Mouse (Mus musculus): ENCODE measurements around the gene Casz1.

Gene Casz1

DNA sequence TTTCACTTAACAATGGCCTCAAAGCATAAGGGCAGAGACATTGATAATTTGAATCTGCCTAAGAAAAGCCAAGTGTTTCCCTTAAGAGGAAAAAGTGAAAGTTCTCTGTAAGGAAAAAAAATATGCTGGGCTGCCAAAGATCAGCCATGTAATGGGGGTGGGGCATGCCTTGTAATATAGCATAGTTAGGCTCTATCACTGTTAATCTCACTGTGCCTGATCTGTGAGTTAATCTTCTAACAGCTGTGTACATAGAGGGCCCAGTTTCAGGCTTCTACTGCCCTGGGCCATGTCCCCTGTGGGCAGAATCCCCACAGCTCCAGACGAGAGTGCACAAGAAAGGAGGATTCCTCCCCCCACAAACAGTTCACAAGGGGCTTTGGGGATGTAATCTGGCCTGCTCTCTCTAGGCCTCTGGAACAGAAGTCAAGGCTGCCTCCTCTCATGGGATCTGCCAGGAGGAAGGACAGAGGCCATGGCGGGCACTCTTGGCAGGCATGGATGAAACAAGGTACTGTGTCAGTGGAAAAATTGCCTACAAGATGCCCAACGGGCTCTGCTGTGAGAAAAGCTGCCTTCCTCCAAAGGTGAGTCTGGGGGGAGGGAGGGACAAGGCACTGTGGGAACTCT is 167.5 kb downstream of the Casz1 start:
- no peak for DNase-seq (ENCODE audit: low spot score)

GRCm38 (mm10) chr4:148972707-148973106 is 168.5 kb downstream of the Casz1 start:
- no peak for DNase-seq (ENCODE audit: low spot score)

DNA sequence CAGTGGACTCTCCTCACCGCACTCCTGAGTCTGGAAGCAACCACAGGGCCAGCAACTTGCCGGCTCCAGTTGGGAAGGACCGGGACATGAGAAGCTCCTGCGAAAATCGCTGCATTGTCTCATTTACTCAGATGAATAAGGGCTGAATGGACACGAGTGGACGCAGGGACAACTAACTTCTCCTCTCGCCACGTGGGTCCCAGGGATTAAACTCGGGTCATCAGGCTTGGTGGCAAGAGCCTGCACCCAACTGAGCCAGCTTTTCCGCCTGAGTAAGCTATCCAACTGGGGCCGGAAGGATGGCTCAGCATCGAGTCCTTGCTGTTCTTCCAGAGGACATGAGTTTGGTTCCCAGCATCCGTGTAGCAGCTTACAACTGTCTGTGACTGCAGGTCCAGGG is 169.2 kb downstream of the Casz1 start:
- no peak for DNase-seq (ENCODE audit: low spot score)

- no peak for DNase-seq (ENCODE audit: low spot score)
These were observed 170.6 kb downstream of the Casz1 start for GRCm38 (mm10) chr4:148974833-148975232.

- no peak for DNase-seq (ENCODE audit: low spot score)
These were observed 174.1 kb downstream of the Casz1 start for GRCm38 (mm10) chr4:148978221-148978855.

DNA sequence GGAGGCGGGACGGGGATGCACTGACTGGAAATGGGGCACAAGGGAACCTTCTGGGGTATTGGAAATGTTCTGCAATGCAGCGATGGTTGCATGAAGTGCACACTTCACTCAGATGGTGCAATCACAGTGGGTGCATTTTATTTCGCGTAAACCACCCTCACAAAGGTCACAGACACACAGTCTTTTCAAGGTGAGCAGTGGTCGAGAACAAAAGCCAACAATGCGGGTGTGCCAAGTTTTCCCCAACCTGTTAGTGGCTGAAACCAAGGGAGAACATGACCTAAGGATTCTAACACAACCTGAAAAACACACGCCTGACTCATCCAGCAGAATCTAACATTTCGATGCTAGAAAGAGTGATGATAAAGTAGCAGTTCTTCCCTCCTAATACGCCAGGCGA is 174.7 kb downstream of the Casz1 start:
- DNase-seq (ENCODE audit: low spot score): no peak

DNA sequence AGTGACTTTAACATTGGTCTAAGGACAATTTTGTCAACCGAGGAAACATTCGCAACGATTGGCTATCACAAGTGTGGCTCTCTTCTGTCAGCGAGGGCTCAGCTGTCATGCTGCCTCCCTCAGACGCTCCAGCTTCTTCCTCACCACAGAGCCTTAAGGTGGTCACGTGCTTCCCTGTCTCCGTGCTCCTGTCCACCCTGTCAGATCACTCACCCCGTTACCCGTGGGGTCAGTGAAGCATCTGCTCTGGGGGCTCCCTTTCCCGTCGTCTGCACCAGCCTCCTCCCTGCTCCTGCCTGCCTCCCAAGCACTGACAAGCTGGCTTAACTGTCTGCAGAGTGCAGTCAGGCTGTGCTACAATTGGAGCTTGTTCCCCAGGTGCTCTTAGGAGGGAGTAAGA is 175.6 kb downstream of the Casz1 start:
- no peak for DNase-seq (ENCODE audit: low spot score)

- DNase-seq (ENCODE audit: low spot score): no peak
These were observed 178.0 kb downstream of the Casz1 start for GRCm38 (mm10) chr4:148982274-148982673.

- DNase-seq (ENCODE audit: low spot score): no peak
These were observed 180.7 kb downstream of the Casz1 start for GRCm38 (mm10) chr4:148984701-148985540.

DNA sequence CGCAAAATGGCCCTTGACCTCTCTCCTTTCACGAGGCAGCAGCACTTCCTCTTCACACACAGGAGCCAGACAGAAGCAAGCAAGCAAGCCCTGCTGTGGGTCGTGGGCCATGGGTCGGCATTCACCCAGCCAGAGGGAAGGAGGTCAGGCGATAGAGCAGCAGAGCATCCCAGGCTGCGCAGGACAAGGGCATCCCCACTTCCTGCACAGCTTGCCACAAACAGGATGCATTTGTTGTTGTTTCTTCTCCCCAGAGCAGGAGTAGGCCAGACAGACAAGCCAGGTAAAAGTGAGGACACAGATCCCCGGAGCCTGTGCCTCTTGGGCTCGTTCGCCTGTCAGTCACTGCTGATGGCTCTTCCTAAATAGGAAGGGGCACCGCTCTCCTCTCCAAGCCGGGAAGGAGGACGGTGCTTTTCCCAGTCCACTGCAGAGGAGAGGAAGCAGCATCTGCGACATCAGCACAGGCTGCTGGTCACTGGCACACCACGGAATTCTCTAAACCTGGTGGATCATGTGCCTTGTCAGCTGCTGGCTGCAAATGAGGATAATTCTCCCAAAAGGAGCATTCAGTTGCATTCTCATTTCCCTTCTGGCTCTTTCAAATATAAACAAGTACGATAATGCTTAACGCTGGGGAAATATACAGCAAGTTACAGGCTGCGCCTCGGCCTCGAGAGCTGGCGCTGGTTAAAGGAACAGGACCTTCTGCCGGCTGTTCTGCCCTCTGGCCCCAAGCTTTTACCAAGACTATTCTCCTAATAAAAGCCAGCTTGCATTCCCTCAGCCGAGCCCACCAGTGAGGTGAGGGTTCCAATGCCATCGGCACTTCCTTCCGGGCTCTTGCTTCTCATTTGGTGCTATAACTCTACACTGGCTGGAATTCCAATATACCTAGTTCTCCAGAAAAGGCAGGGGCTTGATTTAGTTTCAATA is 181.6 kb downstream of the Casz1 start:
- DNase-seq (ENCODE audit: low spot score): no peak

DNA sequence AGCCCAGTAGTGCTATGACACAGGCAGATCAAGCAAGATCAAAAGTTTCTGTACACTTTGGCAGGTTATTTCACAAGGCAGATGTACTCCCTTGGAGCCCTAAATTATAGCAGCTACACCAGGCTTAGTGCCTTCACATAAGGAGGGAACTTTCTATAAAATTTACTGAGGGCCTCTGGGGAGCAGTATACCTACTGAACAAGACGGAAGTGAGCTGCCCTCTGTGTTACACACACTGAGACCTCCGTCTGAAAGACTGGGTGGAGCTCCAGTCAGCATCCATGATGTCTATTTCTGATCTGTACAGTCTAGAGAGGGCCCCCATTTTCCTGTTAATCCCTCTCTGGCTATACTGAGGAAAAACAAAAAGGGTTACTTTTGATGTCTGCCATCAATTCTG is 185.8 kb downstream of the Casz1 start:
- no peak for DNase-seq (ENCODE audit: low spot score)

DNA sequence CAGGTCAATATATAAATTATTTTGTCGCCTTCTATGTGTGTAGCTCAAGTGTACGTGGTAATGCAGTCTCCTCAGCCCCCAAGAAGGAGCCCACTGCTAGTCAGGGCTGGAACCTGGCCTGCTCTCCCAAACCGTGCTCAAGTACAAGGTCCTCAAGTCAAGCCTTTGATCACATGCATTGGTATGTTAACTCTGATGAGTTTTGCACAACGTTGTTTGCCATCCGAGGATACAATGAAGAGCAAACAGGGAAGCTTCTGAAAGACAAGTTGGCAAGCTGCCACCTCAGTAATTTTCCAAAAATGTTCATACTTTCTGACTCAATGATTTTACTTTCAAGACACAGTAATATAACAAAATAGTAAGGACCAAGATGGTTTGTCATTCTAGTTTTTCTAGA is 189.7 kb downstream of the Casz1 start:
- DNase-seq (ENCODE audit: low spot score): no peak

DNA sequence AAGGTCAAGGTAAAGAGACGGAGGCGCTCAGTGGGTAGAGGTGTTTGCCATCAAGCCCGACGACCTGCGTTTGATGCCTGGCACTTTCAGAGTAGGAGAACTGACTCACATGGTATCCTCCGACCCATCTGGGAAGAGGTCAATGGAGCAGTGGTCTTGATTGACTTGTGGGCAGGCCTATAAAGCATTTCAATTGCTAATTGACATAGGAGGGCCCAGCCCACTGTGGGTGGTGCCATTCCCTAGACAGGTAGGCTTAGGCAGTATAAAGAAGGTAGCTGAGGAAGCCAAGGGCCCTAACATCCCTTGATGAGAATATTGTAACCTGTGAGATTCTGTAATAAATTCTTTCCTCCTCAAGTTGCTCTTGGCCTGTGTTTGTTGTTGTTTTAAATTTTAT is 196.5 kb downstream of the Casz1 start:
- DNase-seq (ENCODE audit: low spot score): no peak

GRCm38 (mm10) chr4:149001515-149001914 is 197.3 kb downstream of the Casz1 start:
- no peak for DNase-seq (ENCODE audit: low spot score)

DNA sequence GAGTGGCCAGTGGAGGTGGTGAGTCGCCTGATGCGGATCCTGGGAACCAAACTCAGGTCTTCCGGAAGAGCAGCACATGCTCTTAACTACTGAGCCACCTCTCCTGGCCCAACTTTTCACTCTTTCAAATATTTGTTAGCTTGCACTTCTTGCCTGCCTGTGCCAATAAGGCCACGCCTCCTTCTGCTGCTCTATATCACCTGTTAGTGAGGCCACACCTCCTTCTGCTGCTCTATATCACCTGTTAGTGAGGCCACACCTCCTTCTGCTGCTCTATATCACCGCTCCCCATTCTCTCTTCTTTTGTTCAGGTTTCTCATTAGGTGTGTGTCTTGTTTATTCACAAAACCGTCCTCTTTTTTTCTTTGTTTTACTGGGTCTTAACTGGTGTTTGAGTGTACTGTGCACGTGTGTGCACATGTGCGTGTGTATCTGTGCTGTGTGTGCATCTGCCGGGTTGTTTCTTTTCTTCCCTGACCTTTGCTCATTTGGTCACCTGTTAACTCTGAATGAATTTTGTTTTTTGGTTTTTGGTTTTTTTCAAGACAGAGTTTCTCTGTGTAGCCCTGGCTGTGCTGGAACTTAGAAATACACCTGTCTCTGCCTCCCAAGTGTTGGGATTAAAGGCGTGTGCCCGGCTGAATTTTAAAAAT is 198.3 kb downstream of the Casz1 start:
- no peak for DNase-seq (ENCODE audit: low spot score)
